Mouse (Mus musculus) MN1 (cell line): Measurements from ENCODE around the gene Fbxl14.

Experiments
- DNase-seq: peaks from one replicate; pipeline ENCODE4 v3.0.0-alpha.2; 2016; ENCODE audit warnings: low spot score

Fbxl14 gene

GRCm38 (mm10) chr6:119479343-119479875 lies at the start of gene Fbxl14:
TSS of gene Fbxl14 (plus strand) at chr6:119479668.
- DNase-seq = no peak

- DNase-seq = peak; percentile 72
Observed at GRCm38 (mm10) chr6:119430508-119430907, 49.0 kb upstream of the Fbxl14 start.

DNA sequence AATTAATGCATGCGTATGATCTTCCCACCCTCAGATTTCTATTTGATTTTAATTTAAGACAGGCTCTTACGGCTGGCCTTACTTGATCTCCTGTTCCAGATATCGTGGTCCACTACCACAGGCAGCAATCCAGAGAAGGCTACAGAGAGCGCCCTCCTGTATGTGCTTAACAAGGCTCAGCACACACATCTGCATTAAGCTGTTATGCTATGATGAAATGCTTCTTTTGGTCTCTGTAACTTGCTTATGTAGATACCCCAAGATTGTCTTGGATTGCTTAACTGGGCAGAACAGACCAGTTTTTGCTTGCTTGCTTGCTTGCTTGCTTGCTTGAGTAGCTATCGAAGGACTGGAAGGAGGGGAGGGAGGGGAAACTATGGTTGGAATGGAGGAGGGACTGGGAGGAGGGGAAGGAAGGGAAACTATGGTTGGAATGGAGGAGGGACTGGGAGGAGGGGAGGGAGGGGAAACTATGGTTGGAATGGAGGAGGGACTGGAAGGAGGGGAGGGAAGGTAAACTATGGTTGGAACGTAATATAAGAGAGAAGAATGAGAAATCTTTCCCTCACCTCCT lies 47.6 kb upstream of the Fbxl14 start:
- DNase-seq = no peak

DNA sequence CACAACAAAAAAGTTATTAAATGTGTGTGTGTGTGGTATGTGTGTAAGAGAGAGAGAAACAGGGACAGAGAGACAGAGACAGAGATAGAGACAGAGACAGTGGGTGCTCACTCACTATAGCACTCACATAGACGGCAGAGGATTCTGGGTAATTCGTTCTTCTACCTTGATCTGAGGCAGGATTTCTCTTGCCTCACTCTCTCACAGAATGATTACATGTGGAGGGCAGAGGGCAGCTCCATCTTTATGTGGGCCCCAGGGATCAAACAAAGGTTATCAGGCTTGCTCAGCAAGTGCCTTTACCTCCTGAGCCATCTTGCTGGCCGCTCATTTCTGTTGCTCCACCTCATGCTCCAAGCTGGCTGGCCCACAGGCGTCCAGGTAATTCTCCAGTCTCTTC lies 45.1 kb upstream of the Fbxl14 start:
- DNase-seq = no peak

DNA sequence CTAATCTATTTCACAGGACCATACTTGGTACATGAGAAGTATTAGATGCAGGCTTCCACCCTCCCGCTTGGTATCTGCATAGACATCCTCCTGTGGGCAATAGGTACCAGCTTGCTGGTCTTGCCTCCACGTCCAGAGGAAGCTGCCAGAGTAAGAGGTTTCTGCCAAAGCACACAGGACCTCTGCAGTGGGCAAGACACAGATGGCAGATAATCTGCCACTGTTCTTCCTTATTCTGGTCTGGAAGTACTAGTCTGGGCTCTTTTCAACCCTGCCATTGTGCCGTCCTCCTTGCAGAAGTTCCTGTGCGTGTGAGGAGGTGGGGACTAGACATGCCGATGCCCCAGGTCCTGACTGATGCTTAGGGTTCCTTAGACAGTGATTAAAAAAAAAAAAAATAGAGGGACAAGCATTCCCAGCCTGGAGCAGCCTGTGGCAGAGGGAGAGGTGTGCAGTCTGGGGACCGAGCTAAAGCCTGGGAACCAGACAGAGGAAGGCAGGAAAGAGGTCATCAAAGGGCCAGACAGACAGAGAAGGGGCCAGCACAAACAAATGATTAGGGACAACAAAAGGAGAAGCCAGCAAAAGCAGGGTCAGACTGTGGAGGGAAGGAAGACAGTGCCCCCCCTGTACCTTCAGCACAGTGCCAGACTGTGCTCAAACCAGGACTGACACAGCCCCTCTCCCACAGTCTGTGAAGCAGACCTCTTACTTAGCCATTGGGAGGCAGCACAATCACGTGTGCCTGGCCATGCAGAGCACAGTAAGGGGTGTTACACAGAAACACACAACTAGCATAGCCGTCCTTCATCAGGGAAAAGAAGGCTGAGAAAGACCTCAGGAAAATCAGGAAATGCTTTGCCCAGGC lies 41.3 kb upstream of the Fbxl14 start:
- no peak for DNase-seq

DNA sequence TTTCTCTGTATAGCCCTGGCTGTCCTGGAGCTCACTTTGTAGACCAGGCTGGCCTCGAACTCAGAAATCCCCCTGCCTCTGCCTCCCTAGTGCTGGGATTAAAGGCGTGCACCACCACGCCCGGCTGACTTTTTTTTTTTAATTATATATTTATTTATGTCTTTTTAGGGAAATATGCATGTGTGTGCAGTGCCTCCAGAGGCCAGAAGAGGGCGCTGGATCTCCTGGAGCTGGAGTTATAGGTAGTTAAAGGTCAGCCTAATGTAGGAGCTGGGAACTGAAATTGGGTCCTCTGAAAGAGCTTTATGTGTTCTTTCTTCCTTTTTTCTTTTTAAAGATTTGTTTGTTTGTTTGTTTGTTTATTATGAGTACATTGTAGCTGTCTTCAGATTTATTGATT lies 36.7 kb upstream of the Fbxl14 start:
- DNase-seq = peak; percentile 27

DNA sequence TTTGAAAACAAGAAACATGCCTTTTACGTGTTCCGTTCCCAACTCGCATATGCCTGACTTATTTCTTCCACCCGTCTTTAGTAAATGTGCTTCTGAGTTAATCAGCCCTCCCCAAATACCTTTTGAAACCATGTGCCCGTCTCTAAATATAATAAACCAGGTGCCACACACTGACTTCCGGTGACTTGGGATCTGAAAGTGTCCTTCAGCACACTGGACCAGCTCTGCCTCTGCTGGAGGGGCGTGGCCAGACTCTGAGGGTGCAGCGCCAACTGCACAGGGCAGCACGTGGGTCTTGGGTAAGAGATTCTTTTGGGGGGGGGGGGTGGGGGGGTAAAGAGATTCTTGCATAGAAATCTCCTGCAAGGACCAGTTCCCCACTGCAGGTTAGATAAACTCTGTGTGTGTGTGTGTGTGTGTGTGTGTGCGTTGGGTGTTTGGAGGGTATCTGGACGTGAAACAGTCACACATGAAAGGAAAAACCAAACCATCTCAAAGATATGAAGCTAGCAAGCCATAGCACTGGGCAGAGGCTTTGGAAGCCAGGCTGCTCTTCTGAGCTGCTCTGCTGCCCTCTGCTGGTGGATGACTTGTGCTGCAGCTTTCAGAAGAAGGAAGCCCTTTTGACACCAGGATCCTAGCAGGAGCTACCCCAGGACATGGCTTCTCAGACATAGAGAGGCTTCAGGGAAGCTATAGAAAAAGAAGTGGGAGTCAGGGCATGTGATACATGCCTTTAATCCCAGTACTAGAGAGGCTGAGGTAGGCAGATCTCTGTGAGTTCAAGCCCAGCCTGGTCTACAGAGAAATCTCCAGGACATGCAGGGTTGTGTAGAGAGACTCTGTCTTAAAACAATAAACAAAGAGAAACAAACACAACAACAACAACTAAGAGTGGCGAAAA lies 35.5 kb upstream of the Fbxl14 start:
- DNase-seq = peak; percentile 93

DNA sequence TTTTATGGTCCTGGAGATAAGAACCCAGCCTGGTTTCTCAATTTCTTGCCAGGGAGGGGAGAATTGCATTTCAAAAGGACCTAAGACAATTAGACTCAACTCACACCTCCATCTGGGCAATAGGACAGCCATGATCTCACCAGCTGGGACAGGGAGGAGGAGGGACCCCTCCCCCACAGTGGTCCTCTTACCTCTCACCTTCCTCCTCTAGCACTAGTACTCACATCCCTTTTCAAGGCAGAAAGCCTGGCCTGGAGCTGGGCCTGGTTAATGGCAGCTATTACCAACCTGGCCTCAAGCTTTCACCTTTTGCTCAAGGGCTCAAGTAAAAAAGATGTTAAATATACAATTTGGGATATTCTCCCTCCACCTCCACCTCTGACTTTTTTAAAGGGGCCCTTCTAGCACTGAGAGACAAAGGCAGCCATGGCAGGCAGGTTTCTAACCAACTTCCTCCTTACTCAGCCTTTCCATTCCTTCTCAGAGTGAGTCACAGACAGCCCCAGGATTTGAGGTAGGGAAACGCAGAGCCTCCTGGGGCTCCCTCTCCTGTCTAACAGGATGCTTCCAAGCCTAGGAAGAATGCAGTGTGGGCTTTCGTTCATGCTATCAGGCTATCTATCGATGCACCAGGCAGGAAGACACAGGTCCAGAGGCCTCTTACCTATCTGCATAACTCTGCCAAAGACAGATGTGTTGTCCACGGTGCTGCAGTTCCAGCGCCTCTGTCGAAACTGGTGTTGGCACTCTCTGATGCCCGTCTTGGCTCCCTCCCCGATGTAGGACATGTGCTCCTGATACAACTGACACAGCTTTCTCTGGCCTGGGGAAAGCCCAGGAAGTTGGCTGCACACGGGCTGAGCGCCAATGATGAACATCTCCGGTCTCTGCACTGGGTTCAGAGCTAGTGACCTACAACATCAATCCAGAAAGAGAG lies 33.5 kb upstream of the Fbxl14 start:
- peak; percentile 10 for DNase-seq

- DNase-seq = peak; percentile 62
Observed at GRCm38 (mm10) chr6:119448321-119449059, 31.0 kb upstream of the Fbxl14 start.

DNA sequence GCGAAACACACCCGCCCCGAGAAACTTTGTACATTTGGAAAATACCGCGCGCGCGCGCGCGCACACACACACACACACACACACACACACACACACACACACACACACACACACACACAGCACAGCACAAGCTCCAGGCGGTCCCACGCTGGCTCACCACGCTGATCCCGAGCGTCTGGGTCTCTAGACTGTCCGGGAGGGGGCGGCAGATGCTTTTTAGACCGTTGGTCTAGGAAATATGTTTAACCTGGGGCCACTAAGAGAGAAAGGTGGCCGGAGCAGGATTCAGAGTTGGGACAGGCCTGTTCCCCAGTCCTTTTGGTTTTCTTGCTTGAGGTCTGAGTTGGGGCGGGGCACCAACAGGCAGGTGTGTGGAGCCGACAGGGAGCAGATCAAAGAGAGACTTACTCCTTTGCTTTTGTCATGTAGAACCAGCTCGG lies 30.4 kb upstream of the Fbxl14 start:
- peak; percentile 84 for DNase-seq

DNA sequence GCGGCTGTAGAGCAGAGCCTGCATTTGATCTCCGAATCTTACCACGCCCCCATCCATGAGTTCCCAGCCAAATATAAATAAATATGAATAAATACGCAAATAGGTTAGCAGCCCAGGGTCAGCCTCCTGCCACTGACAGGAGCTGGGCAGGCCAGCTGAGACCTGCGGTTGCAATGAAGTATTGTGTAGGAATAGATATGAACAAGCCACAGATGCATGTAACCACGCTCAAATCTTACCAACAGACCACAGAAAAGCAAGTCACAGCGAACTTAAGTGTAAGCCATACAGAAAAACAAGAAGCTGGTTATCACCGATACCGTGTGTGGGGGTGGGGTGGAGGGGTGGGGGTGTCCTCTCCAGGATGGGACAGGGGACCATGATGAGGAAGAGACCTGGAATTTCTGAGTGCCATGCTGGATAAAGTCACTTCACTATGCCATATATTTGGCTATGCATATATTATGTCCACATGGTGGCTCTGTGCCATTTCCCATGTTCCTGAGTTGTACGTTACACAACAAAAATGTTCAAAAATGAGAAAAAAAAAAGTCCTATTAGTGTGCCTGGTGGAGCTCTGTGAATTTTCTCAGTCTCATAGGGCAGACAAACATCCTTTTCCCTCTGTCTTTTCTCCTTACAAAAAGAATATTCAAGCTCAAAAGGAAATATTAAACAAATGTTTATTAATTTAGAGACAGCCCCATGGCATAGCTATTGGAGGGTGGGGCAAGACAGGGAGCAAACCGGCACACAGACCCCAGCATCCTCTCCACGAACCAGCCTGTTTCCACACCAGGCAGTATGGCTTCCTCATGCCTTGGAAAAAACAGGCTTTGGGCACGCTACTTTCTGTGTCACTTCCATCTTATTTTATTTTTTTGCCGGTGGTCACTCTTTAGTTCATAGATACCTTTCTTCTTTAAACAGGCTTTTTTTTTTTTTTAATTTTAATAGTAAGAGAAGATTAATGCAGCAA lies 28.2 kb upstream of the Fbxl14 start:
- DNase-seq = peak; percentile 56

DNA sequence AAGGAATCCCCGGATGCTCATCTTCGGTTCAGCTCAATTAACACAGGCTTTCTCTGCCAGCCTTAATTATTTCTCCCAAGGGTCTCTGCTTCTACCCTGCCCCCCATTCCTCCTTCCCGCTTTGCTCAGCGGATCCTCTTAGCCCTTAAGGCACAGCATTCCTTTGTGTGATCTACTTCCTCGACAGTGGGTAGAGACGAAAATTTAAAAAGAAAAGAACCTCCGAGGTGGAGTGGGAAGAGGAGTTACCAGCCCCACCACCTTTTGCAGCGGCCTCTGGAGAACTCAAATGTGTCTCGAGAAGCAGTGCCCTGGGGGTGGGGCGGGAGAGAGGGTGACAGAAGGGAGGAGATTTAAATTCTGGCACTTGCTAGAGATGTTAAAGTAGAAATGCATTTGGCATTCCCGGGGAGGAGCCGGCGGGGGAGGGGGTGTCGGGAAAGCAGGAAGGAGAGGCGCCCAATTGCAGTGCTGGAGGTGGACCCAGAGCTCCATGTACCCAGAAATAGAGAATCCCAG lies 27.4 kb upstream of the Fbxl14 start:
- DNase-seq = peak; percentile 62

GRCm38 (mm10) chr6:119458166-119458565 lies 21.3 kb upstream of the Fbxl14 start:
- no peak for DNase-seq

DNA sequence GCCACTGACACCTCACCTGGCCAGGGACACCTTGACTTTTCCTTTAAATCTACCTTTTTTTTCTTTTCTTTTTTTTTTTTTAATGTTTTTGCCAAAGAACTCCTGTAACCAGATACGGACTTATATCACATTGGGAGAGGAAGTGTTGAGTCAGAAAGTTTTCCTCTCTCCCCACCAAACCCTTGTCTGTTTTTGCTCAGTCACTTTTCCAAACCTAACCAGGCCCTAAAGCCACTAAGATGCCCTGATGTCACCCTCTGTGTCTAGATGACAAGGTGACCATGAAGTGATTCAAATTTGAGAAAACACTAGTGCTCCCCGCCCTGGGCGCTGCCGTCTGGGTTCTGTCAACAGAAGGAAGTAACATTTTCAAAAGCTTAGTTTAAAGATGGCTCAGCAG lies 20.4 kb upstream of the Fbxl14 start:
- no peak for DNase-seq

GRCm38 (mm10) chr6:119460391-119460790 lies 19.1 kb upstream of the Fbxl14 start:
- DNase-seq = no peak

DNA sequence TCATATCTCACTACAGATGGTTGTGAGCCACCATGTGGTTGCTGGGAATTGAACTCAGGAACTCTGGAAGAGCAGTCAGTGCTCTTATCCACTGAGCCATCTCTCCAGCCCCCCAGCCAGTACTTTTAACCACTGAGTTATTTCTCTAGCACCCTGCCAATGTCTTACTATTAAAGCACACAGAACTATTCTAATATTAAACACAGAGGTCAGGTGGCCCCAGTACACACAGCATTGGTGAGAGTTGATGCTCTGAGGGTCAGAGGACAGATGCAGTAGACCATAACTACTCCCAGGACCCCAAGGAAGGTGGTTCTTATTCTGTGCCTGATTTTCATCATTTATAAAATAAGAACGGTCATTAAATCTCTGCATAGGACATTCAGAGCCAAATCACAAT lies 13.3 kb upstream of the Fbxl14 start:
- no peak for DNase-seq

GRCm38 (mm10) chr6:119466921-119467784 lies 12.3 kb upstream of the Fbxl14 start:
- peak; percentile 53 for DNase-seq

DNA sequence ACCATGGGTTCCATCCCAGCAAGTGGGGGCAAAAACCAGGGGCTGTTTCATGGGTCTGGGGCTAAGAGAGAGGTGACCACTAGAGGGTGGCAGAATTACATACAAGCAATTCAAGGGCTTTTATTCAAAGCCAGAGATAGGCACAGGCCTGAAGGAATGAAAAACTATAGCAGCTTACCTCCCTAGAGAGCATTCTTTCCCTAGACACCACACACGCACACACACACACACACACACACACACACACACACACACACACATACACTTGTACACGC lies 11.7 kb upstream of the Fbxl14 start:
- peak; percentile 73 for DNase-seq
